Mouse (Mus musculus): ENCODE measurements around the gene Foxa1.

The Foxa1 gene

DNA sequence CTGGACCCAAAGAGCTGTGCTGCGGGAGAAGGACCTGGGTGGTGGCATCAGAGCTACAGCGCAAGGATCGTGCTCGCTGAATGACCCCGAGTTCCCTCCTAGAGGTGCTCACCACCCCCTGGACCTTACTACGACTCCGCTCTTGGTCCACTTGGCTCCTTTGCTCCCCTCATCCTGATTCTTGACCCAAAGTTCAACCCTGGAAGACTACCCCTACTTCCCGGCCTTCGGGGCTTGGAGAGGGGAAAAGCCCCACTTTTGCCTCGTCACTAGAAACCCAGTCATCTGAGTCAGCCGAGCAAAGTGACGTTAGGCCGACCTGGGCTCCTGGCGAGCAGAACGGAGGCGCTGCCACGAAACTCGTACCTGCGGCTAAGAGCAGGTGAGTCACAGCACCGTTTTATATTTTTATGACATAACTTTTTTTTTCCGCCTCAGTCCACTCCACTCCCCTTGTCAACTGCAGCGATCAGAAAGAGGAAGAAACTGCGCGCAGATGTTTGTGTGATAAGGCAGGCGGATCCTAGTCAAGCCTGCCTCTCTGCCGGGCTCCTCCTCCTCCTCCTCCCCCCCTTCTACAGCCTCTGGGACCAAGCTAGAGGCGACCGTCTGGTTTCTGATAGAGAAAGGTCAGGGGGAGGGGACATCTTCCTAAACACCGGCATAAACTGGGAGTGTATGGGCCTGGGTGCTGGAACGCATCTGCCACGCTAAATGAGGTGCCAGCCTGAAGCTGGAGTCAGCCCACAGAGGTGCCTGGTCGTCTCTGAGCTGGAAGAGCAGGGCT, at the start of gene Foxa1:
Gene Foxa1 (minus strand): TSS at position 502 of the 787 bp plus-strand sequence.
- DNase-seq: no peak

DNA sequence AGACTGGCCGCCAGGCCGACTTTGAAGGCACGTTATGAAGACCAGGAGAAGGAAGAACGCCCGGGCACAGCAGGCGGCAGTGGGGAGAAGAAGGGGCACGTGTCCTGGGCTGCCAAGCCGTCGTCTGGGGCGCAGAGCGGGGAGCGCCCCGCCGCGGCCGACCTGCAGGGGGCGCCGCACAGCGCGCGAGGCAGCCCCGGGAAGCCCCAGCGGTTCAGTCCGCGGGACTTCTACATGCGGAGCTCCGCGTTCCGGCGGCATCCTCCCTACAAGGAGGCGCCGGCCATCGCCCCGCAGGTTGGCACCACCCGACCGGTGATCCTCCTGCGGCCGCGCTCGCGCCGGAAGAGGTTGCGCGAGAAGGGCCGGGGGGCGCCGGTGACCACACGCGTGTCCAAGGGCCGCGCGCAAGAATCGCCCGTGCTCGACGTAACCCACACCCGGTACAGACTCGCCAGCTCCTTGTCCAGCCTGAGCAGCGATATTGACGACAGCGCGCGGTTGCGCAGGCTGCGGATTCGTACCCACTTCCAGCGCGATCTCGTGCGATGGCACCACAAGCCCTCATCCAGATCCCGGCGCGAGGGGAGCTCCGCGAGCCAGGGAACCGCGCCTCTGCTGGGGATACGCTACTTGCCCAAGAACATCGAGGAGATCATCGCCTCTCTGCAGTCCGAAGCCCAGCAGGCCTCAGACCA, 29.4 kb upstream of the Foxa1 start:
- no peak for DNase-seq

DNA sequence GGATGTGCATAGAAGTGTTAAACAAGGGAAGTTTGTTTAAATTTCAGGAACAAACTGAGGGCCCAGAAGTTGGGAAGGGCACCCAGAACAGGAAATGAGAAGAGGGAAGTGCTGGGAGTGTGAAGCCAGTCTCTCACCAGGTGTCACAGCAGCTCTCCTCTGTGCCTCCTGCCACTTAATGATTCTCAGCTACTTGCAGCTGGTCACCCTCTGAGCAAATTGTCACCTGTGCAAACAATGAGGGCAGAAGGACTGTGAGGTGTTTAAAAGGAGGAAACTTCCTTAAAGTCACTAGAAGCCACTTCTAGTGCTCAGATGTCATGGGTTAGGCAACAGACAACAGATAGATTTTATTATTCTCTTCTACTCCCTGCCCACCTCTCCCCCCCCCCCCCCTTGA, 25.7 kb upstream of the Foxa1 start:
- no peak for DNase-seq

DNA sequence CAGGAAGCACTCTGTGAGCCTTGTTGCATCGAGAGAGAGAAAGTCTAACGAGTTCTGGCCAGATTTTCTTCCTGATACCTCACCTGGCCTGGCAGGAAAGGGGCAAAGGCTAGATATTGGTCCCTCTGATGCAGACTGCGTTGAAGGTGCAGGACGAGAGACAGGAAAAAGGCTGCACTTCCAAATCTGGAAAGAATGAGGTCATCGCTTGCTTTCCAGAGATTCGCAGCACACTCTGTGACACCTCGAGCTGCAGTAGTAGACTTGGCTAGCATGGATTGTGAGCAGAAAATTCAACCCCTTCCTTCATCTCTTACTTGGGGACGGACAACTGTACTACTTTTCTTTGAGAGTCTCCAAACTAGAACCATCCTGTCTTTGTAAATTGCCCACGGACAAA, 25.1 kb upstream of the Foxa1 start:
- DNase-seq: no peak

DNA sequence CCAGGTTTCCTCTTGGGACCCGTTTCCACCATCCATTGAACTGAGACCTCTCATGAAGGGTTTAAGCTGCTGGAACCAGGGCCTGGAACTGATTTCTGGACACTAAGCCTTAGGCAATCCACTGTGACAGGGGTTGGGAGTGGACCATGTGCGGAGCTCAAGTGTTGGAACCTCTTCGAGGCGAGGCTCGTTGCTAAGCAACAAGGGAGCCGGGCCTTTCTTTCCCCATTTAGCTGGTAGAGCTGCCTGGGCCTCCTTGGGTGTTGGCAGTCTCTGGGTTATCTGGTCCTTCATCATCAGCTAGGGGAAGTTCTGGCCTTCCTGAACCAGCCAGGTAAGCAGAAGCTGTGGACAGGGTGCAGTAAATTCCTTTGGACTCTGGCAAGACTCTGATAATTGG, 17.2 kb upstream of the Foxa1 start, which contains the start of gene Ttc6:
Gene Ttc6 (plus strand): TSS at position 205 of the 400 bp plus-strand sequence.
- no peak for DNase-seq

DNA sequence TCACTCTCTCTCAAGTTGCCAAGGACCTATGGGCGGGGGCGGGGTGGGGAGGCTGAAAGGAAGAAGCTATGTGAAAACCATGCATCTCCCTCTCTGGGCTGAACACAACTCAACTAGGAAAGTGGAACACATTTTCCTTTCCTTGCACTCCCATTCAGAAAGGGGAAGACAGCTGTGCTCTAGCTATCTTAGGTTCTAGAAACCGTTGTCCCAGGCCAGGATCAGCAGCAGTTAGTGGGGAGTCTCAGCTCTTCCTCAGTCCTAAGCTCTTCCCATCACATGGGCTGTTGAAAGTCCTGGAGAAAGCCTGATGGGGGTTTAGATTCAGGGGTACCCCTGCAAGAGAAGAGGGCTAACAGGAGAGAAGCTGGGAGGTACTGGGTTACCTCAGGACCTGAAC, 7.4 kb upstream of the Foxa1 start:
- DNase-seq: no peak

DNA sequence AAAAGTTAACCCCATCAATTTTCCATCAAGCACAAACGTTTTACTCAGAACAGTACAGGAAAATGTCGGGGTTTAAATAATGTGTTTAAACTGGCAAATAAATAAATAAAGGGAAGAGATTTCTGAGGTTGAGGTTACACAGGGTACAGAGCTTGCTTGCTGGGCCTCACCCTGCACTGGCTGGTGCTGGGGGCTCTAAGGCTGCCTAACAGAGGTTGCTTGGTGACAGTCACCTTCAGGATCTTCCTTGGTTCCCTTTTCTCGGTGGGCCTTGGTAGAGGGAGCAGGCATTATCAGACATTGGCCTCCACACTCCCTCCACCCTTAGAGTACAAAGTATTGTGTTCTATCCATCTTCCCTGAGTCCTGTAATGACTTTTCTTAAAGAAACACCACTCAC, 5.6 kb upstream of the Foxa1 start:
- no peak for DNase-seq

DNA sequence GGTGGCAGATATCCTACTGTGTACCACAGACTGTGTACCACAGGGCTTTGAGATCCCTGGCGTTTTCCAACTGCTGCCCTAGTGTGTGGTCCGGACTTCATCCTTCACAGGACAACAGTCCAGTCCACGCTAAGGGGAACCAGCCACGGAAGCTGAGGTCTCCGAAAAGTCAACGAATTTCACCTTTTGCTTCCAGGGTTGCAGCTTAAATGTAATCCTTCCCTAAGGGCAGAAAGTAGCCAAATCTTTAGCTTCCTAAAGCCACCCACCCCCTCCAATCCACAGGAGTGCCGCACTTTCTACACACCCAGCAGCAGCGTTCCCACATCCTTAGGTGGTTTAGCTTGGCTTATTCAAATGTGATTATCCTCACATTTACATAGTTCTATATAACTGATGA, 4.2 kb upstream of the Foxa1 start:
- DNase-seq: no peak

DNA sequence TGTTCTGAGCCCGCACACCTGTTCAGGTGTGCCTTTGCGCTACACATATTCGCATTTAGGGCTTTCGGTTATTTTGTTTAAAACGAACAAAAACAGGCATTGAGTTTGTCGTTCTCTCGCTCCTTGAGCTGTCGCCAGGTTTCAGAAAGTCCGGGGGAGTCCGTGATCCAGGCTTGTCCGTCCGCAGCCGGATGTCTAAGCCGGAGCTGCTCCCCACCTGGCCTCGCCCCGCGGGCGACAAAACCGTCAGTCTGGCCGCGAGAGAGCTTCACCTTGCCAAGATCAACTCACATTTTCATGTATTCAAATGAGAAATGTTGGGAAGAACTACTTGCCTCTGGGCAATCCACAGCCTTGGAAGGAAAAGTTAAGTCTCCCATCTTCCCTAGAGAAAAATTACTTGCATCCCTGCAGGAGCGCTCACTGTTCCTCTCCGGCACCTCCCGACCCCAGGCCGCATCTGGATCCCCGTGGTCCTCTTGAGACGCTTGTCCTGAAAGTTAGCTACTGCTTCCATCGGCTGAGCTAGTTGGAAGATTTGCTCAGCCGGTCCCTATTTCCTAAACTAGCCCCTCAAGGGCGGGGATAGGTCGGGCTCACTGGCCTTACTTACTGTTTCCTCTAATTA, 3.6 kb upstream of the Foxa1 start:
- DNase-seq: no peak

DNA sequence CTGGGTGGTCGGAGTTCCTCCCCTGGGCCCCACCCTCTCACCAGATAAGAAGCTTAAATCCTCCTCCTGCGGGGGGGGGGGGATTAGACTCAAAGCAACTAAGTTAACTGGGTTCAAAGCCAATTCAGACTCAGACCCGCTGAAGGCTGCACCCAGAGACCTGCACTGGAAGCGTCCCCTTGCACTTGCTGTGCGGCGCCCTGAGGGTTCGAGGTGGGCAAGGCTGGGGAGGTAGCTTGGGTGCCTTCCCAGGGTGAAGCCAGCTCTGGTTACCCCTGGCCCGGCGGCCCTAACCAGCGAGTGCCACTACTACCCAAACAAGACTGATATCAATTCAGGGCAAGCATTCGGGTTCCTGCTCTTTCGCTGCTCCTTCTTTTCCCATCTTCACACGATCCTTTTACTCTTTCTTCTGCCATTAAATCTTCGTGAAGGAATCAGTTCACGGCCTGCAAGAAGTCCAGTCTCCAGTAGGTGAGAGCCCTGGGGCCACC, 3.0 kb upstream of the Foxa1 start:
- no peak for DNase-seq

DNA sequence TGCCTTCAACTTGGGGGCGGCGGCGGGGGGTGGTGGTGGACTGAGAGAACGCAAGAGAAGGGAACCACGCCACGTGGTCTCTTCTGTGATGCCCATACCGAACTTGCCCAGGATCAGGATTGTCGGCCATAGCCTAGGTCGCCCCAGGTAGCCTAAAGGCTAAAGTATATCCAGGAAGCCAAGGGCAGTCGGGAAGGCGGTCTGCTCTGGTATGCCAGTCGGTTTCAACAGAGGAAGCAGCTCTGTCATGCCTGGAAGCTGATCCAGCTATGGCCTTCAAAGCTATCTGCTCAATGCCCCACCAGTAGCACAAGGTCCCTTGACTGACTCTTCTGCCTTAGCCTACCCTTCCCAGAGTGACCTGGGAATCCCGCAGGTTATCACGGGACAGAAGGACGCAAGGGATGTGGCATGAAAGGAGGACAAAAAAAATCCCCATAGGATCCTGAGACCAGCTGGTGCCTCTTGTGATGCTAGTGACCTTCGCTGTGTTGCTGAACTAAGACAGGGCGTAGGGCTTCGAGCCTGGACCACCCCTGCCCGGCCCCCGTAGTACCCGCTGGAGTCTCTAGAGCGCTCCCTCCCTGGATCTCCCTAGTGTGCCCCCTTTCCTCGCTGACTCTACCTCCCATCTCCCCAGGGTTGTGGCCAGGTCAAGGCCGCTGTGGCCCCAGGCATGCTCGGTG, 2.4 kb upstream of the Foxa1 start:
- no peak for DNase-seq

DNA sequence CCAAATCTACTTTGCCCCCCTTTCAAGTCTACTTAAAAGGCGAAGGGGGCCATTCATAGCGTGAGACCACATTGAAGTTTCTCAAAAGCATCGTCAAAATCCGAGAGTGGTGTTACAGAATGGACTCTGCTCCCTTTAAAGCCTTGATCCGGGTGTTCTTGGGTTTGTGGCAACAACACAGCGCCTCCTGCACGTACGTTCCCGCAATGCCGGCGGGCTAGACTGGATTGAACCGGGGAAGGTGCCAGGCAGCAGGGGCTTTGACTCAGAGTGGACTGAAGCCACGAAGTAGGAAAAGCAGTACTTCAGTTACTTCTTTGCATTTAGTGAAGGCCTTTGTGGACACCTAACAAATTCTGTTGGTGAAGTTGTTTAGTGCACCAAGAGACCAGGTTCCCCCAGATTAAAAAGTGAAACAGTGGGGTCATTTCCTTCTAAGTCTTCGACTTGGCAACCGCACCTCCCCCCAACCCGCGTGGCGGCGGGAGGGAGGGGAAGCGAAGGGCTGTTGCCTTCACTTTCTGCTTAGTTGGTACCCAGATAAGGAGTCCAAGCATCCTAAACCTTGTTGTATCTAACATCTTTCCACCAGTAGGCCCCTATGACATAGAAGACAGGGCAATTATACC, 1.8 kb upstream of the Foxa1 start:
- DNase-seq: no peak

DNA sequence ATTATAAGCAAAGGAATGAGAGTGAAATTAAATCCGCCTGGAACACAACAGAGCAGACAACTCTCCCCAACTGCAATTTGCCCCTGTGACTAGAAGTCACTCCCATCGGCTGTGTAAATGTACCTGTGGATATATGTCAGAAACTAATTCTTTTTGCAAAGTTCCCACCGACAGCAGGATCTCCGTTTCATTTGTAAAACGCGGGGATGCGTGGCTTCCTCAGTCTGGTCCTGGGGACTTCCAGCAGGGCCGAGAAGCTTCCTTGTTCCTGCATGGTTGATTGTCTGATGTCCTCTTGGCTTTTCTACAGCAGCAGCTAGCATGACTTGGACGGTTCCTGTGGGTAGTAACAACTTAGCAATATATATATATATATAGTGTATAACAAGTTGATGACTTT, 1.2 kb upstream of the Foxa1 start:
- DNase-seq: no peak

DNA sequence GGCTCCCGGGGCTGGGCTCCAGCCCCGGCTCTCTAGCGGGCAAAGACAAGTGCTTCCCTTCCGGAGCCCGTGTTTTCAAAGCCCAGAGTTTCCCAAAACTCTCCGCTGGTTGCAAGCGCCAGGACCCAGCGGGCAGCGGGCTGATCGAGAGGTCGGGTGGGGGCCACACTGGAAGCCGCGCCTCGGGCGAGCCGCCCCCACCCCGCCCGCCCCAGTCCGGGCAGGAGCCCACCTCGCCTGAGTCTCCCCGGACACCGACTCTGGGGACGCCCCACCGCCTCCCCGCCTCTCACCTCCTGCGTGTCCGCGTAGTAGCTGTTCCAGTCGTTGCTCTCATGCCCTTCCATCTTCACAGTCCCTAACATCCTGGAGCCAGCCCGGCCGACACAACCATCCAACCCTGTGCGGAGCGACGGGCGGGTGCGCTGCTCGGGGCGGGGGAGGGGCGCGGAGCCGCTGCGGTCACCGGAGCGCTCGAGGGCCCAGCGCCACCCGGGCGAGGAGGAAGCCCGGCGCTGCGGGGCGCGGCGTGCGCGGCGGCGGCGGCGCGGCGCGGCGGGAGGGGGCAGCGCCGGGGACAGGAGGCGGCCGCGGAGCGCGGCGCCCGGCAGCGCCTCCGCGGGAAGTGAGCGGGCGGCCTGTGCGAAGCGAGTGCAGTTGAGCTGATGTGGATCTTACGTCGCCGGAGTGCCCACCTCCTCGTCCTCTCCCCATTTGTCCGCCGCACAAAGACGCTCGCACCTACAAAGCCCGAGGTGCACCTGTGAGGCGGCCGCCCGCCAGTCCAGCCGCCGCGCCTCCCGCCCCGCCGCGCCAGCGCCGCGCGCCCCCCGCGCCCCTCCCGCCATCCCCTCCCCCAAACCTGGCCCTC, 1.1 kb downstream of the Foxa1 start:
- DNase-seq: no peak

DNA sequence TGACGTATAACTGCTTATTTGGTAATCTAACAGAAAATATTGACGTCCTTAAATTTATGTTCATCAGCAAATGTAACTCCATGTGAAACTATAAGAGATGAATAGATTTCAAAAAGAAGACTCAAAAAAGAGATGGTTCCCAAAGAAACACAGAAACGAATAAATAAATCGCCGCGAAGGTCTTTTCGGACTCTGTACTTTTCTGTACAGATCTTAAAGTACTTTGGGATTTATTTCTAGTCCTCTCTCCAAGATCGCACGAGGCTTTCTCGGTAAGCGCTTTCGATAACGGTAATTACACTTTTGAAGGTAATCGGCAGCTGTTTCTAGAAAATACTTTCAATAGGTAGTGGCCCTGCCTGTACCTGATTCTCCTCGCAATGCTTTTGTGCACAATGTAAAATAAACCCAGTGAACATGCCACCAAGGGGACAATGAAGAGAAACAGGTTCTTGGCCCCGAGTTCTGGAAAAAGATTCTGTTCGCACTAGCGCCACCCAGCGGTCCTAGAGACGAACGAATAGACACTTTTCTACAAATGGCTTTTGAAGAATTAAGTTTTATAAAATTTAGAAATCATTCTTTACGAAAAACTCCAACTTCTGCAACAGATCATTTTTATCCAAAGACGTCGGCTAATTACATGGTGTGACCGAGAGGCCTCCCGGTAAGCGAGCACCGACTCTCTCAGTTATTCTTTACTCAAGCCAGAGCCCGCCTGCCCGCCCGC, 1.9 kb downstream of the Foxa1 start:
- no peak for DNase-seq

DNA sequence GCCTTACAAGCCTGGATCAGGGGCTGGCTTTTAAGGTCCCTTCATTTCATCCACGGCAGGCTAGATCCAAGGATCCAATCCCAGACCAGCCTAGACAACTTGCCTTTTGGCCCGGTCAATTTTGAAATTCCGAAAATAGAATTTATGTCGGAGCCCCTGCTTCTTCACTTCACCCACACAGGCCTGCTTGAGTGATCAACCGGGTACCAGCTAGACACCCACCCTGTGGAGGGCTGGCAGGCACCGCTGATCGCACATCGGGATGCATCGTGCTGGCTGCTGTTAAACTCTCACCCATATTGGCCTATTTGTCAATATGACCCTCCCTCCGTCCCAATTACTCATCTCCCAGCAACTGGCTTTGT, 3.1 kb downstream of the Foxa1 start:
- DNase-seq: no peak

DNA sequence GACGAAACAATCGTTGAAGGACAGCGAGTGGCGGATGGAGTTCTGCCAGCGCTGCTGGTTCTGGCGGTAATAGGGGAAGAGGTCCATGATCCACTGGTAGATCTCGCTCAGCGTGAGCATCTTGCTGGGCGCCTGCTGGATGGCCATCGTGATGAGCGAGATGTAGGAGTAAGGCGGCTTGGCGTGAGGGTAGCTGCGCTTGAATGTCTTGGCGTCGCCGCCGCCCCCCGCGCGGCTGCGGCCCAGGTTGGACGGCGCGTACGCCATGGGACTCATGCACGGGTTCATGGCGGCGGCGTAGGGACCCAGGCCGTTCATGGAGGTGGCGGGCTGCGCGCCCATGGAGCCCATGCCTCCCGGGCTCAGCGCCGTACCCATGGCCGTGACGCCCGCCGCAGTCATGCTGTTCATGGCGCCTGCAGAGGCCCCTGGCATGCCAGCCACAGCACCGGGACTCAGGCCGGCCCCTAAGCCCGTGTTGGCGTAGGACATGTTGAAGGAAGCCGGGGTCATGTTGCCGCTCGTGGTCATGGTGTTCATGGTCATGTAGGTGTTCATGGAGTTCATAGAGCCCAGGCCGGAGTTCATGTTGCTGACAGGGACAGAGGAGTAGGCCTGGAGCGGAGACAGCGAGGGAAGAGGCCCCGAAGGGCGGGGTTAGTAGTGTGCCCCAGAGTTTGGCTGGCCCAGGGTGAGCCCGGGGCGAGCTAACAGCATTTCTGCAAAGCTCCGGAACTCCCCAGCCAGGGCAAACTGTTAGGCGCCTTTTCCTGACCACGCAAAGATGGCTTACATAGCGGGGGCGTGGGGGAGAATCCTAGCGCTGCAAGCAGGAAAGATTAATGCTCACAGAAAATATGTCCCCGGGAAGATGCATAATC, 3.7 kb downstream of the Foxa1 start:
- no peak for DNase-seq

DNA sequence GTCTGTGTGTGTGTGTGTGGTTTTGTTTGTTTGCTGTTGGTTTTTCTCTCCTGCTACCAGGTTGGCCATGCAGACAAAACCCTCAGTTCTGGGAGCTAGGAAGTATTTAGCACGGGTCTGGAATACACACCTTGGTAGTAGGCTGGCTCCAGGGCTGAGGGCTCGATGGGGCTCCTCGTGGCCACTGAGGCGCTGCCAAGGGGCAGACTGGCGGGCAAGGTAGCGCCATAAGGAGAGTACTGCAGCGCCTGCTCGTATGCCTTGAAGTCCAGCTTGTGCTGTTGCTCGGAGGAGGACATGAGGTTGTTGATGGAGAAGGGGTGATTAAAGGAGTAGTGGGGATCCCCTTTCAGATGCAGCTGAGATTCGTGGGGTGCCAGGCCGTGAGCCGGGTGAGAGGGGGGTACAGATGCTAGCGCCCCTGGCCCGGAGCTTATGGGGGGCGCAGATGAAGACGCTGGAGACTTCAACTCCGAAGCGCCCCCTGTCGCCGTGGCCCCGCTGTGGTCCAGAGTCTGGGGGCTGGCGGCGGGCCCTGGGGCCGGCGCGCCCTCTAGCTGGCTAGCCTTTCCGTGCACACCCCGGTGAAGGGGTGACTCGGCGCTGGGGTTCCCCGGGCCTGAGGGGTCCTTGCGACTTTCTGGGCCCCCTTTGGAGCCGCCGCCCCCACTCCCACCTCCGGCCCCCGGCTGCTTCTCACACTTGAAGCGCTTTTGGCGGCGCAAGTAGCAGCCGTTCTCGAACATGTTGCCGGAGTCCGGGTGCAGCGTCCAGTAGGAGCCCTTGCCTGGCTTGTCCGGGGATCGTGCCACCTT, 4.6 kb downstream of the Foxa1 start:
- DNase-seq: no peak

DNA sequence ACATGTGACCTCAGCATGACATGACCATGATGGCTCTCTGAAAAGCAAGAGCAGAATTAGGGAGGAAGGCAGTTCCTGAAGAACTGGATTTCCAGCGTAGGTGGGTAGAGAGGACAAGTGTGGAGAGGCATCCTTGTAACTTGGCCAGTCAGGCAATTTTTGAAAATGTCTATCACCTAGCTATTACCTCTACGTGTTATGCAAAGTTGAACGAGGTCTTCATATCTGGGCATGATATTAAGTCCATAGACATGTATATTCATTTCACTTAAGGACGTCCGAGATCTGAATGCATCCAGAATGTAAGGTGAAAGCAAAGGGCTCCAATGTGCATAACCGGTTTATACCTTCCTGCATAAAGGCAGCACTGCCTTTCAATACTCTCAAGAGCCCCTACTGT, 5.6 kb downstream of the Foxa1 start:
- no peak for DNase-seq

All from thymus, adult 18-20 months (tissue).